Mouse (Mus musculus) spleen, adult 2 months (tissue): ENCODE measurements at regions not wholly inside any gene's neighbourhood (a gene's known extent, or its start where the extent isn't known, plus 50 kb on each side); places are given as distances from the start of the nearest gene placed in this dataset.

ENCODE experiments used
- DNase-seq, 2 experiments: peaks; one replicate each; pipeline versions ENCODE4 v3.0.0 to v3.0.0-alpha.2; 2012 to 2021; ENCODE audit warnings: low spot score in 2 of 2, low read depth in 1 of 2
- H3K27ac ChIP-seq: fragments of 200-500 bp; 2 replicates; pipeline ENCODE4 v1.5.1; 2012; ENCODE audit warnings: low read length, inconsistent platforms; ENCODE audit not compliant: insufficient read depth
- H3K27me3 ChIP-seq: fragments of 200-500 bp; 2 replicates; pipeline ENCODE4 v1.6.1; 2012; ENCODE audit warnings: mild to moderate bottlenecking, moderate library complexity, low read length, inconsistent platforms; ENCODE audit not compliant: control insufficient read depth, insufficient read depth
- H3K36me3 ChIP-seq: fragments of 200-500 bp; 2 replicates; pipeline ENCODE4 v1.6.1; 2012; ENCODE audit warnings: mild to moderate bottlenecking, low read length, inconsistent platforms; ENCODE audit not compliant: control insufficient read depth, insufficient read depth
- H3K4me1 ChIP-seq: fragments of 200-500 bp; 2 replicates; pipeline ENCODE4 v1.6.1; 2011; ENCODE audit warnings: inconsistent platforms; ENCODE audit not compliant: control insufficient read depth, insufficient read depth, insufficient read length
- H3K4me3 ChIP-seq: fragments of 200-500 bp; 2 replicates; pipeline ENCODE4 v1.5.1; 2011; ENCODE audit warnings: mild to moderate bottlenecking, inconsistent platforms; ENCODE audit not compliant: insufficient read depth, insufficient read length; ENCODE audit errors: extremely low read depth
- CTCF ChIP-seq: fragments of 200-500 bp; IDR thresholded peaks from 2 replicates; pipeline ENCODE4 v1.5.1; 2011; ENCODE audit warnings: mild to moderate bottlenecking, inconsistent platforms; ENCODE audit not compliant: insufficient read depth, insufficient read length, insufficient replicate concordance; ENCODE audit errors: extremely low read depth
- POLR2A ChIP-seq: fragments of 200-500 bp; IDR thresholded peaks from 2 replicates; pipeline ENCODE4 v1.6.1; 2011; ENCODE audit warnings: low read depth, low read length, inconsistent platforms
- WGBS: fragments of 180-500 bp; shearing (Covaris S2); methylation state at CpG from one replicate; pipeline ENCODE4 v1.1.7; 2018; 5-methylcytosine and 5-hydroxymethylcytosine counted together

DNA sequence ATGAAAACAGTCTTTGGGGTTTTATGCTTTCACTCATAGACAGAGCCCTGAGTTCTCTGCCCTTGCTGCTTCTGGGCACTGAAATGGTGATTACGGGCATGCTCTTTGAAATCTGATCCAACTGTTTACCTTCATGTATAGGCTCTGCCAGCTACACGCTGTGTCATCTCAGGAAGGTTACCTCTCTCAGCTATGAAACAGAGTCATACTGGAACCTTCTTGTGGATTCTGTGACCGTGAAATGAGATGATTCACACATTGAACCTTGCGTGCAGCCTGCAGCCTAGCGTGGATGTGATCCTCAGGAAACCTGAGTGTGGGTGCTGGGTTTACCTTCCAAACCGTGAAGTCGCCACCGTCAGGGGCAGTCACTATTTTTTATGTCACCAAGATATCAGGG is 189.7 kb upstream of the Spdye4c start:
- Histone ChIP-seq H3K36me3 (no peaks in the 10 kb centered on the region), H3K4me1 (peaks cover 17% of the 10 kb centered on the region; the same call in 1 of the 2 replicates), H3K4me3 (no peak overlapping the region), H3K27ac (no peak overlapping the region), H3K27me3 (no peaks in the 10 kb centered on the region)
- TF ChIP-seq POLR2A (no peak), CTCF (no peak)
- no peak for DNase-seq
- WGBS = 91% methylated on average over 8 of the region's 8 CpGs

DNA sequence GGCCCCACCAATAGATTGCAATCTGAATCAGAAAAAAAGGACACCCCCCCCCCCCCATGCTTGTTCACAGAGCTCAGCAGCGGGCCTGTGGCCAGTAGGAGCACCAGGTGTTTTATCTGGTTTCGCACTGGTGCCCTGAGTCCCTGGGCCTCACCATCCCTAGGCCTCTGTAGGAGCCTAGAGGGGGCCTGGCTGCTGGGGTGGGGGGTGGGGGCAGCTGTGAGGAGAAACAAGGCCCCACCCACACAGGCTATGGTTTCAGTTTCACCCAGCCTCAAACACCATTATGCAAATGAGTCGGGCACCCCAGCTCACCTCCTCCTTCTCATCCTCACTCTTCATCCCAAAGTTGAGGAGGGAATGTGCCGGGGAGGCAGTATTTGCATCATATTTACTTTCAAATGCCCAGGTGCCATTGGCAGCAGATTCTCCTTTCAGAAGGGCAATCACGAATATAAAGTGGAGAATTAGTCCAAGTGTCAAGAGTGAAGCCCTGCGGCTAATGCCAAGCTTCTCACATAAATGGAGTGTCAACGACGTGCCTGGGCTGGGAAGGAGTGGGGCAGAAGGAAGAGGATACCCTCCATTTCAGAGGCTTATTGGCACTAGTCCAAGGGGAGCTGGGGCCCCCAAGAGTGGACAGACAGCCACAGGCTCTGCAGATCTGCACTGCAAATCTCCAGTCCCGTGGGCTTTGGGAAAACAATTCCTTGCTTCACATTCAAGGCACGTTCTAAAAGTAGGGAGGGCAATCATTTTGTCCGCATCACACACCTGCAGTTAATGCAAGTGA is 187.7 kb upstream of the Spdye4c start:
- Histone ChIP-seq H3K4me1 (peaks cover 17% of the 10 kb centered on the region; the same call in 1 of the 2 replicates), H3K27ac (no peak overlapping the region), H3K36me3 (no peaks in the 10 kb centered on the region), H3K27me3 (no peaks in the 10 kb centered on the region), H3K4me3 (no peak overlapping the region)
- no peak for DNase-seq
- no peak for TF ChIP-seq CTCF
- TF ChIP-seq POLR2A = no peak
- 68% methylated on average over 11 of the region's 11 CpGs for WGBS

DNA sequence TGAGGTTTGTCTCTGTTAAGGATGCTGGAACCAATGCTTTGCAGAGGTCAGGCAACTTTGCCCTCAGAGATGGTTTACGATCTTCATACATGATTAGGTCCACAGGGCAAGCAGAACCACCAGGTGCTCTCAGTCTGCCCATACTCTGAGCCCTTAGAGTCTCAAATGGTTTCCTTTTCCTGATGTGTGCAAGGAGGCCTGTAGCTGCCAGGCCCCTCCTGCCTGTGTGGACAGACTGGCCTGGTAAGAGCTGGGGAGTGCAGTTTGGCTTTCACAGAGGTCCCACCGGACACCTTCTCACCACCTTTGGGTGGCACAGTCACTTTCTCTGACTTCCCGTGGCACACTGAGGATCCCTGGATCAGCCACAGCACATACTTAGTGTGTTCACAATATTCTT is 186.6 kb upstream of the Spdye4c start:
- H3K4me3 ChIP-seq = no peak overlapping the region
- H3K27me3 ChIP-seq = no peaks in the 10 kb centered on the region
- H3K27ac ChIP-seq = no peak overlapping the region
- no peak for DNase-seq
- no peak for TF ChIP-seq POLR2A
- TF ChIP-seq CTCF = no peak
- H3K36me3 ChIP-seq = no peaks in the 10 kb centered on the region
- peaks cover 17% of the 10 kb centered on the region; the same call in 1 of the 2 replicates for H3K4me1 ChIP-seq
- WGBS = 68% methylated on average over 3 of the region's 3 CpGs

DNA sequence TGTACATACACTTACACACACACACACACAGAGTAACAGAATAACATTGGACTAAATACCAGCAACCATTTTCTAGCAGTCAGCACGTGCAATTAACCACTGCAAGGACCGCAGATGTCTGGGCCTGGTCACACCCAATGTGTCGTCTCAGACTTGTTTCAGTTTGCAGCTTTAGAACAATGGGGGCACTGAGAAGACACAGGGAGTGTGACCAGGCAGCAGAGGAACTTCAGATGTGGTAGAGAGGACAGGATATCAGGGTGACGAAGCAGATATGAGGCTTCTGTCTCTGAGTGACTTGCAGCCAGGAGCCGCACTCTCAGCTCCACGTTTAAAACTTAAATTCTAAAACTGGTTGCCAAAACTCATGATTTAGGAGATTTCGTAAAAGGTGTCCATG is 183.9 kb upstream of the Spdye4c start:
- DNase-seq = no peak
- Histone ChIP-seq H3K4me1 (peaks cover 17% of the 10 kb centered on the region; the same call in 1 of the 2 replicates), H3K36me3 (no peaks in the 10 kb centered on the region), H3K4me3 (no peak overlapping the region), H3K27ac (no peak overlapping the region), H3K27me3 (no peaks in the 10 kb centered on the region)
- no peak for TF ChIP-seq CTCF
- TF ChIP-seq POLR2A = no peak
- 29% methylated on average over 7 of the region's 7 CpGs for WGBS

- 77% methylated on average over 6 of the region's 6 CpGs for WGBS
- Histone ChIP-seq H3K36me3 (no peaks in the 10 kb centered on the region), H3K27ac (no peak overlapping the region), H3K4me1 (peaks cover 12% of the 10 kb centered on the region; the same call in 1 of the 2 replicates), H3K4me3 (no peak overlapping the region), H3K27me3 (no peaks in the 10 kb centered on the region)
- DNase-seq = peak in 1 of 2 experiments; percentile 52
- TF ChIP-seq POLR2A (no peak), CTCF (peak; percentile 48; the same call in 1 of the 2 replicates)
These were observed 182.3 kb upstream of the Spdye4c start for GRCm38 (mm10) chr2:128408718-128409117.

GRCm38 (mm10) chr2:128412352-128412751 is 178.7 kb upstream of the Spdye4c start:
- no peak overlapping the region for H3K4me3 ChIP-seq
- peak; percentile 94; the same call in 1 of the 2 replicates for TF ChIP-seq CTCF
- TF ChIP-seq POLR2A = no peak
- H3K27ac ChIP-seq = no peak overlapping the region
- no peaks in the 10 kb centered on the region for H3K27me3 ChIP-seq
- WGBS = 8% methylated on average over 10 of the region's 10 CpGs
- DNase-seq = peak; percentile 61 to 65
- H3K4me1 ChIP-seq = peaks cover 5% of the 10 kb centered on the region; the same call in 1 of the 2 replicates
- no peaks in the 10 kb centered on the region for H3K36me3 ChIP-seq

GRCm38 (mm10) chr2:128412974-128413373 is 178.0 kb upstream of the Spdye4c start:
- no peak for TF ChIP-seq POLR2A
- TF ChIP-seq CTCF = no peak
- no peak overlapping the region for H3K4me3 ChIP-seq
- no peak overlapping the region for H3K27ac ChIP-seq
- peak in 1 of 2 experiments; percentile 9 for DNase-seq
- 15% methylated on average over 10 of the region's 10 CpGs for WGBS
- no peaks in the 10 kb centered on the region for H3K27me3 ChIP-seq
- H3K4me1 ChIP-seq = peaks cover 5% of the 10 kb centered on the region; the same call in 1 of the 2 replicates
- H3K36me3 ChIP-seq = no peaks in the 10 kb centered on the region
